Mouse (Mus musculus) embryonic facial prominence, embryonic 14.5 days (tissue): ENCODE data around the gene Ormdl2. TPM values are rescaled to one million over a fixed set of nuclear protein-coding genes. Genes with fewer than 3 reads are reported as not detected.
"Not testable (repeated sequence)": the region's sequence is repeated elsewhere in the genome, so short reads cannot be mapped to it uniquely, and the experiment has no call there.

Experiments
- ATAC-seq: fragments of 200-750 bp; cut with Nextera tagmentation; 2 replicates; pipeline ENCODE4 v1.8.0; 2017; ENCODE audit warnings: low read depth, moderate number of reproducible peaks, moderate TSS enrichment
- DNase-seq: peaks from one replicate; pipeline ENCODE4 v3.0.0-alpha.2; 2015; ENCODE audit warnings: low spot score
- H3K27ac ChIP-seq: fragments of 300-500 bp; sonication (generic); replicated peaks from 2 replicates; pipeline ENCODE4 v1.5.1; 2014; ENCODE audit warnings: low read depth, mild to moderate bottlenecking, low read length, moderate library complexity
- H3K27me3 ChIP-seq: fragments of 300-500 bp; sonication (generic); replicated peaks from 2 replicates; pipeline ENCODE4 v1.6.1; 2014; ENCODE audit warnings: low read length; ENCODE audit not compliant: control insufficient read depth, insufficient read depth
- H3K36me3 ChIP-seq: fragments of 300-500 bp; sonication (generic); 2 replicates; pipeline ENCODE4 v1.6.1; 2014; ENCODE audit warnings: low read length, mixed read lengths; ENCODE audit not compliant: control insufficient read depth, insufficient read depth
- H3K4me1 ChIP-seq: fragments of 300-500 bp; sonication (generic); 2 replicates; pipeline ENCODE4 v1.6.1; 2014; ENCODE audit warnings: antibody characterized with exemption, low read length; ENCODE audit not compliant: control insufficient read depth, insufficient read depth
- H3K4me2 ChIP-seq: fragments of 300-500 bp; sonication (generic); 2 replicates; pipeline ENCODE4 v1.6.1; 2014; ENCODE audit warnings: low read depth, mild to moderate bottlenecking, low read length, moderate library complexity, mixed read lengths
- H3K4me3 ChIP-seq: fragments of 300-500 bp; sonication (generic); 2 replicates; pipeline ENCODE4 v1.5.1; 2014; ENCODE audit warnings: low read depth, mild to moderate bottlenecking, low read length
- H3K9ac ChIP-seq: fragments of 300-500 bp; sonication (generic); 2 replicates; pipeline ENCODE4 v1.6.1; 2014; ENCODE audit warnings: low read depth, mild to moderate bottlenecking, low read length, moderate library complexity, mixed read lengths
- H3K9me3 ChIP-seq: fragments of 300-500 bp; sonication (generic); 2 replicates; pipeline ENCODE4 v1.6.1; 2016; ENCODE audit warnings: low read length; ENCODE audit not compliant: control insufficient read depth
- WGBS: fragments of 180-500 bp; shearing (Covaris S2); extraction: QIAGEN DNeasy Blood & Tissue Kit; methylation state at CpG from one replicate; pipeline ENCODE4 v1.1.7; 2014; 5-methylcytosine and 5-hydroxymethylcytosine counted together
- polyA plus RNA-seq: library from polyadenylated mRNA; unstranded; fragments of >200 nt; fragmentation: Nextera tagmentation; extraction: Ambion mirVana; gene quantifications from 2 replicates; pipeline ENCODE4 v1.2.1, GENCODE M21; 2014

Gene Ormdl2
- polyA plus RNA-seq, 1 experiment from 2014 or later, result 49.0 TPM

DNA sequence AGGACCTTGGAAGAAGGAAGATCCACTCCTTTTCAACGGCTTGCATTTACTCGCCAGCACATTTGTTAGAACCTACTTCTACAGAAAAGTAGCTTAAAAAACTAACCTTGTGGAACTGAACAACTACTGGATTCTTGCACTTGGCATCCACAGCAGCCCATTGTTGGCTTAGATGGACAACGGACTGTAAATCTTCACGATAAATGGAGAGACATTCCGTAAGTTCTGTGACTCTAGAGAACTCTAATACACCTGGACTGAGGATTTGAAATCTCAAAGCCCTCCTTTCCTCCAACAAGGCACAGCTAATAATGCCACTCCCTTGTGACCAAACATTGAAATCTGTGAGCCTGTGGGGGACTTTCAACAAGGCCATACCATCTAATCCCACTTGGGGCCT, 21.8 kb upstream of the Ormdl2 start:
- ATAC-seq, result no peak
- no peak overlapping the region for H3K27ac ChIP-seq
- H3K4me3 ChIP-seq, result no peak overlapping the region
- H3K4me2 ChIP-seq, result no peak overlapping the region
- H3K27me3 ChIP-seq, result no peaks in the 10 kb centered on the region
- no peaks in the 10 kb centered on the region for H3K9me3 ChIP-seq
- no peaks in the 10 kb centered on the region for H3K4me1 ChIP-seq
- DNase-seq, result no peak
- WGBS, result 95% methylated on average over 5 of the region's 5 CpGs
- no peak overlapping the region for H3K9ac ChIP-seq
- peaks cover 80% of the 10 kb centered on the region for H3K36me3 ChIP-seq

DNA sequence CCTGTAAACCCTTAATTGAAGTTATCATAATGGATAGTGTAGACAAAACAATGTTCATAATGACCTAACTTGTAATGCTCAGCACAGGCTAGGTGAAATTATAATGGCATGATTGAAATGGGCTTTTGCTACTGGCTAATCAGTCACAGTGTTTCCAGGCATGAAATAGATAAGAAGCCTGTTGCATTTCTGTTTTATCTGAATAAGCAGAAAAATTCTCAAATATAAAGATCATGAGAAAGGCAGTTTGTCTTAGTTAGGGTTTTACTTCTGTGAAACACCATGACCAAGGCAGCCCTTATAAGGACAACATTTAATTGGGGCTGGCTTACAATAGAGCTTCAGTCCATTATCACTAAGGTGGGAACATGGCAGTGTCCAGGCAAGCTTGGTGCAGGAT, 19.2 kb upstream of the Ormdl2 start:
- peaks cover 80% of the 10 kb centered on the region for H3K36me3 ChIP-seq
- no peaks in the 10 kb centered on the region for H3K9me3 ChIP-seq
- DNase-seq, result no peak
- no peak overlapping the region for H3K4me3 ChIP-seq
- no peaks in the 10 kb centered on the region for H3K4me1 ChIP-seq
- H3K27me3 ChIP-seq, result no peaks in the 10 kb centered on the region
- no peak overlapping the region for H3K27ac ChIP-seq
- no peak for ATAC-seq
- H3K9ac ChIP-seq, result no peak overlapping the region
- H3K4me2 ChIP-seq, result no peak overlapping the region

DNA sequence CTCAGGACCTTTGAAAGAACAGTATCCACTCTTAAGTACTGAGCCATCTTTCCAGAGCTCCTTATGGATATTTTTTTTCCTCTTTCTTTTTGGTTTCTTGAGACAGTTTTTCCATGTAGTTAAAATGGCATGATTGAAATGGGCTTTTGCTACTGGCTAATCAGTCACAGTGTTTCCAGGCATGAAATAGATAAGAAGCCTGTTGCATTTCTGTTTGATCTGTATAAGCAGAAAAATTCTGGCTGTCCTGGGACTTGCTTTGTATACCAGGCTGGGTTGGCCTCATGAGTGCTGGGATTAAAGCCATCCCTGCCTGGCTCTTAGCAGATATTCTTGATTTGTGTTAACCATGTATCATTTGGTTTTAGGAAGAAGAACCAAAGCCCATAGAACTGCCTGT, 18.0 kb upstream of the Ormdl2 start:
- H3K4me2 ChIP-seq, result no peak overlapping the region
- ATAC-seq (no peak), DNase-seq (no peak)
- H3K9ac ChIP-seq, result no peak overlapping the region
- no peak overlapping the region for H3K27ac ChIP-seq
- H3K36me3 ChIP-seq, result peaks cover 85% of the 10 kb centered on the region
- H3K4me1 ChIP-seq, result no peaks in the 10 kb centered on the region
- no peak overlapping the region for H3K4me3 ChIP-seq
- no peaks in the 10 kb centered on the region for H3K27me3 ChIP-seq
- no peaks in the 10 kb centered on the region for H3K9me3 ChIP-seq

DNA sequence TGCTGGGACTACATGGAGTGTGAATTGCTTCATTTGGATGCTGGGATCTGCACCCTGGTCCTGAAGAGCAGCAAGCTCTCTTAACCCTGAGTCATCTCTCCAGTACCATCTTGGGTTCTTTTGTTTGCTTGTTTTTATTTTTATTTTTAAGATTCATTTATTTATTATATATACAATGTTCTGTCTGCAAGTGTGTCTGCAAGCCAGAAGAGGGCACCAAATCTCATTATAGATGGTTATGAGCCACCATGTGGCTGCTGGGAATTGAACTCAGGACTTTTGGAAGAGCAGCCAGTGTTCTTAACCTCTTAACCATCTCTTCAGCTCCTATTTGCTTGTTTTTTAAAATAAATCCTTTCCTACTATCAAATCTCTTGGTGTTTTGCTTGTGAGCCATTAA, 16.0 kb upstream of the Ormdl2 start:
- Histone ChIP-seq H3K27ac (no peak overlapping the region), H3K4me1 (no peaks in the 10 kb centered on the region), H3K4me2 (no peak overlapping the region), H3K9ac (no peak overlapping the region), H3K36me3 (peaks cover 86% of the 10 kb centered on the region), H3K9me3 (no peaks in the 10 kb centered on the region), H3K27me3 (no peaks in the 10 kb centered on the region), H3K4me3 (no peak overlapping the region)
- ATAC-seq (no peak), DNase-seq (no peak)

DNA sequence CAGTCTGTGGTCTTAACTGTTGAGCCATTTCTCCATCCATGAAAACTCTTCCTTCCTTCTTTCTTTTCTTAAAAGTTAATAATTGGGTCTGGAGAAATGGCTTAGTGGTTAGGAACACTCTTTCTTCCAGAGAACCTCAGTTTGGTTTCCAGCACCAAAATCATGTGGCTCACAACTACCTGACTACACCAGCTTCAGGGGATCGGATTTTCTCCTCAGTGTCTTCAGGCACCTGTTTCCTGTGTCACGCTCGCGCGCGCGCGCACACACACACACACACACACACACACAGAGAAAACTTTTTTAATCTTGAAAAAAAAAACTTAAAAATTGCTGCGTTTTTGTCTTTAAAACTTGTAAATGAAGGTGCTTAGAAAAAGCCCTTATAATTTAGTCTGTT, 2.4 kb upstream of the Ormdl2 start:
- Histone ChIP-seq H3K4me1 (peaks cover 14% of the 10 kb centered on the region), H3K9ac (no peak overlapping the region), H3K36me3 (peaks cover 32% of the 10 kb centered on the region), H3K4me2 (no peak overlapping the region), H3K27me3 (no peaks in the 10 kb centered on the region), H3K4me3 (no peak overlapping the region), H3K9me3 (no peaks in the 10 kb centered on the region), H3K27ac (no peak overlapping the region)
- no peak for ATAC-seq
- no peak for DNase-seq
- WGBS, result 95% methylated on average over 9 of the region's 9 CpGs

DNA sequence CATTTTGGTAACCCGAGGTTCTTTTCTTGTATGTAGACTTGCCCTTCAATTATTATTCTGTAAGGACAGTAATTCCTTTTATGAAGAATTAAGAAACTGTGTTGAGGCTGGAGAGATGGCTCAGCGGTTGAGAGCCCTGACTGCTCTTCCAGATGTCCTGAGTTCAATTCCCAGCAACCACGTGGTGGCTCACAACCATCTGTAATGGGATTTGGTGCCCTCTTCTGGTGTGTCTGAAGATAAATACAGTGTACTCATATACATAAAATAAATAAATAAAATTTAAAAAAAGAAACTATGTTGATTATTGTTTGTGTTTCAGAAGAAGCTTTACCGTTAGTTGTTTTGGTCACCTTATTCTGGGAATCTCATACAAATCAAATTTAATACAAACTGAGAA, 1.6 kb upstream of the Ormdl2 start:
- H3K9ac ChIP-seq, DNase-seq, ATAC-seq, H3K27ac ChIP-seq, H3K27me3 ChIP-seq, H3K9me3 ChIP-seq: not testable (repeated sequence)
- H3K36me3 ChIP-seq, result peaks cover 39% of the 10 kb centered on the region
- peak overlapping the region; percentile 94 for H3K4me2 ChIP-seq
- H3K4me1 ChIP-seq, result peaks cover 14% of the 10 kb centered on the region
- WGBS, result 74% methylated on average over 4 of the region's 4 CpGs
- peak overlapping the region; percentile 93 for H3K4me3 ChIP-seq

DNA sequence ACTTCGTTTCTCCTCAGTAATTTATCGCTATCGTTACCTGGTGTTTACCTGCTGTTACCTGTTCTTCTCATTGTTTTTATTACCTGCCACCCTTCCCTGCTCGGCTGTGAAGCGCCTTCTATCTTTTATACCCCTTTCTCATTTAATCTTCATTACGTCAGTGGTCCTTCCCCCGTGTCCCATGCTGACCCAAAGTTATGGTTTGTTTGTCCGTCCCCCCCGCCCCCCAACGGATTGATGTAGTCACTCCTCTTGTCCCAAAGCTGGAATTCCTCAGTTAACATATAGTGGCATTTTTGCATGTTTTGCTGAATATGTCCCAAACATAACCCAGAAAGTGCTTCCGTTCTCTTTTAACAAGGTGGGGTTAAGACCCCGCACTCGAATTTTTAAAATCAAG, 690 bp upstream of the Ormdl2 start:
- peak overlapping the region; percentile 94 for H3K4me2 ChIP-seq
- no peaks in the 10 kb centered on the region for H3K27me3 ChIP-seq
- H3K9me3 ChIP-seq, result no peaks in the 10 kb centered on the region
- DNase-seq (no peak), ATAC-seq (no peak)
- H3K27ac ChIP-seq, result peak overlapping the region; percentile 68; the same call in 1 of the 2 replicates
- H3K4me1 ChIP-seq, result peaks cover 14% of the 10 kb centered on the region
- H3K4me3 ChIP-seq, result peak overlapping the region; percentile 93
- peak overlapping the region; percentile 91 for H3K9ac ChIP-seq
- H3K36me3 ChIP-seq, result peaks cover 39% of the 10 kb centered on the region
- 3% methylated on average over 13 of the region's 13 CpGs for WGBS

DNA sequence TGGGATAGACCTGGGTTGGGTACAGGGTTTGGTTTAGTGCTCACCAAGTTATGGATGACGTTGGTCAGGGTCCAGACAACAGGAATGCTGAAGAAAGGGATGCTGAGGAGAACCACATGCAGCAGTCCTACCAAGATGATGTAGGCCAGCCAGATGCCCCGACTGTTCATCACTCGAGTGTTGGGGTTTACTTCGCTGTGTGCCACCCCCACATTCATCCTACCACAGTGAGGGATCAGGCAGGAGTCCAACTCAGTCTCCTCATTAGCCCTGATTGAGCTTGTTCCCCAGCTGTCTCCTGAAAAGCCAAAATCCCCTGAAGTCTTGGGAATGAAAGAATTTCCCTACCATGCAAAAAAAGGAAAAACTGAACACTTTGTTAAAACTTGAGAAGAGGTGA, 1.2 kb downstream of the Ormdl2 start:
- ATAC-seq (no peak), DNase-seq (no peak)
- H3K27me3 ChIP-seq, result no peaks in the 10 kb centered on the region
- no peak overlapping the region for H3K4me2 ChIP-seq
- H3K9me3 ChIP-seq, result no peaks in the 10 kb centered on the region
- no peak overlapping the region for H3K4me3 ChIP-seq
- 76% methylated on average over 4 of the region's 4 CpGs for WGBS
- no peak overlapping the region for H3K9ac ChIP-seq
- H3K4me1 ChIP-seq, result peaks cover 14% of the 10 kb centered on the region
- no peak overlapping the region for H3K27ac ChIP-seq
- peaks cover 49% of the 10 kb centered on the region for H3K36me3 ChIP-seq

DNA sequence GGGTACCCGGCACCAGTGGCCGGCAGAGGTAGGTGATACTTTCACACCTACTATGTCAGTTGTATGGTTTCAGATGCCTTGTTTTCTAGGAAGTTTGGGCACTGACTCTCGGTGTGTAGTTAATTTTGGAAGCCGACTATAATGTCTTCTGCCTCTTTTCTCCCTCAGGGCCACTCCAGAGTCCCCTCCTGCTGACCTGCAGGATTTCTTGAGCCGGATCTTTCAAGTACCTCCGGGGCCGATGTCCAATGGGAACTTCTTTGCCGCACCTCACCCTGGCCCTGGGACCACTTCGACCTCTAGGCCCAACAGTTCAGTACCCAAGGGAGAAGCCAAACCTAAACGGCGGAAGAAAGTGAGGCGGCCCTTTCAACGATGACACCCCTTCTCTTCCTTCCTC, 4.4 kb downstream of the Ormdl2 start, which contains the start of gene Sarnp:
TSS of gene Sarnp (plus strand) at position 301 of the 400 bp plus-strand sequence.
- Histone ChIP-seq H3K4me1 (no peaks in the 10 kb centered on the region), H3K27ac (no peak within 1 kb of the TSS), H3K27me3 (no peaks in the 10 kb centered on the region), H3K9ac (no peak within 1 kb of the TSS), H3K4me2 (no peak within 1 kb of the TSS), H3K36me3 (peaks cover 69% of the 10 kb centered on the region), H3K4me3 (no peak within 1 kb of the TSS), H3K9me3 (no peaks in the 10 kb centered on the region)
- DNase-seq (no peak), ATAC-seq (no peak)
- 85% methylated on average over 13 of the region's 13 CpGs for WGBS
